Mouse (Mus musculus) left cerebral cortex, postnatal 36 days (tissue): ENCODE data around the gene Gdpd5. TPM values are rescaled to one million over a fixed set of nuclear protein-coding genes. Genes with fewer than 3 reads are reported as not detected.

Source experiments
- DNase-seq, 2 experiments: peaks; one replicate each; pipeline ENCODE4 v3.0.0; 2021 to 2022; ENCODE audit warnings: low spot score in 2 of 2, mixed read lengths in 1 of 2
- intact Hi-C: fragments of 180-260 bp; cut with DNase I; formaldehyde crosslinking; loops from one replicate; pipeline ENCODE4 v1.15.1; 2025
- total RNA-seq, 2 experiments: library from RNA; stranded (reverse); gene quantifications; 2 replicates each; pipeline ENCODE4 v1.2.3; 2021

Gdpd5 gene
- total RNA-seq, 2 experiments from 2014 or later: 32.2 to 44.9 TPM

- DNase-seq: peak; percentile 60
- intact Hi-C loops: no loop called here
These were observed 51.0 kb downstream of the Gdpd5 start for GRCm38 (mm10) chr7:99432248-99432647.

GRCm38 (mm10) chr7:99432863-99433262 is 51.6 kb downstream of the Gdpd5 start:
- DNase-seq: no peak
- intact Hi-C loops: no loop called here

DNA sequence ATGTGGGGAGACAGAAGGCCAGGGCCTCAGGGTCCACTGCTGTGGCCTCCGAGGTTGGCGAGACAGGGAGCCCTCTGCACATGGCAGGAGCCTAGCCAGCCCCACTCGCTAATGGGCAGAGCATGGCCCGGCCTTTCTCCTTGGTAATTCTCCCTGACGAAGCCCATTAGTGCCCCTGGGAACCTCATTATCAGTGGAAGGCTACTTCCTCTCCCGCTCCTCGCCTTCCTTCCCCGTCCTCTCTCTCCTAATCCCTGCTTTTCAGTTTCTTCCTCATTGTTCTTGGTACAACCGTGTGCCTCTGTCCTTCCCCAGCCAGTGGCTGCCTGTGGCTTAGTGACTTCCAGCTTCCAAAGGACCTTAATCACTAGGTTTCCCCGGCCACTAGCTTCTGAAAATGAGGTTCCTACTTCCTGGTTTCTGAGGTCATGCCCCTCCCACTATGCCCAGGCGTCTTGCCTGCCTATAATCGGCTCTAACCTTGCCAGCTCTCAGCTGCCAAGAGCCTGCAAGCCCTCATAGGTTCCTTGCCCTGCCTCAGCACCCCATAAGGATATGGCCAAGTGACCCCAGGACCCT is 53.5 kb downstream of the Gdpd5 start:
- no peak for DNase-seq
- intact Hi-C loops: no loop called here

GRCm38 (mm10) chr7:99436530-99436929 is 55.3 kb downstream of the Gdpd5 start:
- intact Hi-C loops: no loop called here

DNA sequence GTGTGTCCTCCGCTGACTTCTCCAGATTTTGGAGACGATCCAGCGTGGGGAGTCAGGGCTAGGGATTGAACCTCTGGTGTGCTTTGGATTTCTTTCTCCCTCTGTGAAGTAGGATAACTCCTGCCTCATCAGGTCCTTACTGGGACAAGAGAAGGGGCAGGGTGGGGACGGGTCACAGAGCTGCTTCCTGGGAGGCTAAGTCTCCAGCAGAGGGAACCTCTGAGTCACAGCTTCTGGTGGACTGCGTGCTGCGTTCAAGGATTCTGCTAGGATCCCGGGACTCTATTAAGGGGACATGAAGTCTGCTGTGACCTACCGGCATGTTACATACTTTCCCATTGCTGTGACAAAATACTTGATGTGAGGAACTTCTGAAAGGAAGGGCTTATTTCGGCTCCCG is 57.7 kb downstream of the Gdpd5 start:
- DNase-seq: no peak
- intact Hi-C loops: no loop called here

More at GRCm38 (mm10) chr7:99436530-99436929, 55.3 kb downstream of the Gdpd5 start:
- no peak for DNase-seq

DNA sequence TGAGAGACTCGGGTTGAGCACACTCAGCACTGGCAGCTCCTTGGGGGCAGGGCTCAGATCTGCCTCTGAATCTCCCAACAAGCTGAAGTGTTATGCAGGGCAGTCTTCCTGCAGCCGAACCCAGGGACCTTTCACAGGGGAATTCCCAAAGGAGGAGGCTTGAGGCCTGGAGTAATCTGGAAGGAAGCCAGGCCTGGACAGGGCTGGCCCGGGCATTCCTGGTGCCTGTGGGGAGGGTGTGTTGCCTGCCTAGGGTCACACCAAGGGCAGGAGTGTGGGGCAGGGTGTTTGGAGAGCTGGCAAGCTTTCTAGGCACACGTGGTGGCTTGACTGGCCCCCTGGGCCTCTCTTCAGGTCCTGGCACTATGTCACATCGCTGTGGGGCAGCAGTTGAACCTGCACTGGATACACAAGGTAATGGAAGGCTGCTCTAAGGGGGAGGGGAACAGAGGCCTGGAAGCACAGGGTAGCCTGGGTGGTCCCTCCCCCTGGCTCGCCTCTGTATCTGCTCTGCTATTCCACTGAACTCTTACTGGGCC is 60.4 kb downstream of the Gdpd5 start:
- no peak for DNase-seq
- intact Hi-C loops: no loop called here

DNA sequence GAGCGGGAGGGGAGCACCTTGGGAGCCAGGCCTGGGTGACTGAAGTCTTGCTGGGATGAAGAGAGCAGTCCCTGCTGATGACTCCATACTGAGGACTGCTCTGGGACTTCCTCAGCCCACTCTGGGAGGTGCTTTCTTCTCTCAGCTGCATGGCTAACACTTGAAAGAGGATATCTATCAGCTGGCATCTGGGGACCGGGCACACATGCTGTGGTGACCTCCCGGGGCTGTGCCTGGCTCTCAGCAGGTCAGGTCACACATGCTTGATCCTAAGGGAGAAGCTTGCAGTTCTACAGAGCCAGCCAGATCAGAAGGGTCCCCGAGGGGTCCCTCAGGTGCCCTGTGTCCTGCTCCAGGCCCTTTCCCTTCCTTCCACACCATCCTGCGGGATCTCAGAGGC is 62.0 kb downstream of the Gdpd5 start:
- no peak for DNase-seq
- intact Hi-C loops: no loop called here

DNA sequence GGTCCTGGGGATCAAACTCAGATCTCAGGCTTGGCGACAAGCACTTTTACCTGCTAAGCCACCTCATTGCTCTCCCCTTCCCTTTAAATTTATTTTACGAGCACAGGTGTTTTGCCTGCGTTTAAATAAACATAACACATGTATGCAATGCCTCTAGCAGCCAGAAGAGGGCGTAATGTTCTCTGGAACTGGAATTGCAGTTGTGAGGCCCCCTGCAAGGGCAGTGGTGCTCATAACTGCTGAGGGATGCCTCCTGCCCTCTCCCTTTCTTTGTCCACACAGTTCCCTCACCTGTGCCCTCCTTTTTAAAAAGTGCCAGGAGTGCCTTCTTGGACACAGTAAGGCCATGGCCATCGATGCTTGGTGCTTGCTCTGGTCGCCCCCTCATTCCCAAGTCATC is 62.8 kb downstream of the Gdpd5 start:
- no peak for DNase-seq
- intact Hi-C loops: no loop called here

DNA sequence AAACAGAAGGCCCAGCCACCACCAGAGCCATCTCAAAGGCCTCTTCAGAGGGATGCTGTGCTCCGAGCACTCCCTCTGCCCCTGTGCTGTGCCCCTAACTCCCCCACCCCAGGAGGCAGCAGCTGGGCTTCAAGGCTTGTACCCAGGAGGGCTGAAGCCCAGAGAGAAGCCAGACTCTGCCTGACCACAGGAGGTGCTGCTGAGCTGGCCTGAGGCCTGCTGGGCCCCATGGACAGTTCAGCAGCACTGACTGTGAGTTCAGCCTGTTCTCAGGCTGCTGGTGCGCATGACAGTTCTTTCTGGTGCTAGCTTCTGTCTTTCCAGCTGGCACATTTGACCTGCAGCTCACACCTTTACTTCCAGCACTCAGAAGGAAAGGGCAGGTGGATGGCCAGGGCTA is 64.6 kb downstream of the Gdpd5 start:
- DNase-seq: no peak
- intact Hi-C loops: no loop called here

- DNase-seq: no peak
- intact Hi-C loops: no loop called here
These were observed 66.1 kb downstream of the Gdpd5 start for GRCm38 (mm10) chr7:99447323-99447722.

GRCm38 (mm10) chr7:99448619-99449018 is 67.4 kb downstream of the Gdpd5 start:
- intact Hi-C loops: no loop called here
- DNase-seq: no peak

DNA sequence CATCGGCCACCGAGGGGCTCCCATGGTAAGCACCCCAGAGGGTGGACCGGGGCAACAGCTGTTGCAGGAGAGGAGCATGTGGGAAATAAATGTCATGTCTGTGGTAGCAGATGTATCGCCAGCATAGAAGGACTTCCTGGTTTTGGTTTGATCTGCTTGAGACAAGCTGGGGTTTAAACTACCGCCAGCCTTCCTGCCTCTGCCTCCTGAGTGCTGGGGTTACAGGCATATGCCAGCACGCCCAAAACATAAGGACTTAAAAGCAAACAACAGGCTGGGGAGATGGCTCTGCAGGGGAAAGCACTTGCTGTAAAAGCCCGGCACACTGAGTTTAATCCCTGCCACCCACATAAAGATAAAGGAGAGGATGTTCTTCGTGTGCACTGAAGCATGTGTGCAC is 67.8 kb downstream of the Gdpd5 start:
- intact Hi-C loops: no loop called here
- DNase-seq: no peak

DNA sequence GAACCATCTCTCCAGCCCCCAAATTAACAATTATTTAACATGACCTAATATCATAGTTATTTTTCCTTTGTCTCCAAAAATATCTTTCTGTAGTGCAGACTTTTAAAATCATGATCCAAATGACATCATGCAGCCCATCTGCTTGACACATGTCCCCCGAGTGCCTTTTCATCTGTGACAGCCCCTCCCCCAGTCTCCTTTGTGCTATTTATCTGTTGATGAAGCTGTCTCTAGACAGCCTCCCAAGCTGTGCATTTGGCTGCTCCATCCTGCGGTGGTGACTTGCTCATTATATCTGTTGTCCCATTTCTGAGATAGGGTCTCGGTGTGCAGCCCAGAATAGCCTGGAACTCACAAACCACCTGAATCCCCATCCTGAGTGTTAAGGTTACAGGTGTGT is 68.5 kb downstream of the Gdpd5 start:
- intact Hi-C loops: loop anchor here (1.0 kb wide), 1 partner anchor 74 kb away; no protein-coding TSS in a partner anchor
- DNase-seq: no peak

- DNase-seq: peak; percentile 45 to 58
- intact Hi-C loops: loop anchor here (1.0 kb wide), 1 partner anchor 75 kb away; no protein-coding TSS in a partner anchor
These were observed 69.5 kb downstream of the Gdpd5 start for GRCm38 (mm10) chr7:99450703-99451102.

DNA sequence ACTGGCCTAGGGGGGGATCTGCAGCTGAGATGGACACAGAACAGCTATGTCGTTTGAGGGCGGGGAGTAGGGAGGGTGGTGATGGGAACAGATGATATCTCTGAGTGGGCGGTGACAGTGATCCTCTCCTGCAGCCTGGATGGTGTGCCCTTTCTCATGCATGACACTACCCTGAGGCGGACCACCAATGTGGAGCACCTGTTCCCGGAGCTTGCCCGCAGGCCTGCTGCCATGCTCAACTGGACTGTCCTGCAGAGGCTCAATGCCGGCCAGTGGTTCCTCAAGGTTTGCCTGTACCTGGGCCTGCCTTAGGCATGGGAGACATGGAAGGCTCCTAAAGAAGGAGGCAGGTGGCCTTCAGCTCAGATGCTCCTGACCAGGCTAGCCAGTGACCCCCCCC is 71.6 kb downstream of the Gdpd5 start:
- no peak for DNase-seq
- intact Hi-C loops: no loop called here

GRCm38 (mm10) chr7:99454044-99454443 is 72.8 kb downstream of the Gdpd5 start:
- DNase-seq: no peak
- intact Hi-C loops: no loop called here

- intact Hi-C loops: no loop called here
- DNase-seq: peak; percentile 50 to 61
These were observed 77.6 kb downstream of the Gdpd5 start for GRCm38 (mm10) chr7:99458849-99459248.

DNA sequence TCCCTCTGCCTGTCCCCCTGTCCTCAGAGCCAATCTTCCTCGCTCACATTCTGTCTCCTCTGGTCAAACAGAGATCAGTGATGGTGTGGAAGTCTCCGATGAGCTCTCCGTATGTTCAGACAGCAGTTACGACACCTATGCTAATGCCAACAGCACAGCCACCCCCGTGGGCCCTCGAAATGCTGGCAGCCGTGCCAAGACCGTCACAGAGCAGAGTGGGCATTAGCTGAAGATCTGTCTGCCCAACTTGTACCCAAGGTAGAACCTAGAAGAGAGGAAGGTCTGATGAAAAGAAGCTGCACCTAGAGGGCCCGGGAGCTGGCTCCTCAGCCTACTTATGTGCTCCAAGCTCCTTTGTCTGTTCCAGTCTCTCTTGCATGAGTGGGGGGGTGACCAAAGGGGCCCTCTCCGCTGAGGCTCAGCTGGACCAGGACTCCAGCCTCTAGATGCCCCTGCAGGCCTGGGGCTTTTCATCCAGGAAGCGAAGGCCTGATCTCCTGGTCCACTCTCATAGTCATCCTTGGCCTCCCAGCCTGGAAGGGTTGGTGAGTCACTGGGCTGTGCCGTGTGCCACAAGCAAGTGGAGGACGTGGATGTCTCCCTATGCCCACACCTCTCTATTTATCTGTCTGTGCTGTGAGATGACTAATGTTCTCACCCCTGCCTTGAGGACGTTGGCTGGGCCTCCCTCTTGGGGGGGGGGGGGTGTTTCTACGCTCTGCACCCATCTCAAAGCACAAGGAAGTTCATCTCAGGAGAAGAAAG is 78.9 kb downstream of the Gdpd5 start:
- intact Hi-C loops: no loop called here
- DNase-seq: peak; percentile 39 to 45

DNA sequence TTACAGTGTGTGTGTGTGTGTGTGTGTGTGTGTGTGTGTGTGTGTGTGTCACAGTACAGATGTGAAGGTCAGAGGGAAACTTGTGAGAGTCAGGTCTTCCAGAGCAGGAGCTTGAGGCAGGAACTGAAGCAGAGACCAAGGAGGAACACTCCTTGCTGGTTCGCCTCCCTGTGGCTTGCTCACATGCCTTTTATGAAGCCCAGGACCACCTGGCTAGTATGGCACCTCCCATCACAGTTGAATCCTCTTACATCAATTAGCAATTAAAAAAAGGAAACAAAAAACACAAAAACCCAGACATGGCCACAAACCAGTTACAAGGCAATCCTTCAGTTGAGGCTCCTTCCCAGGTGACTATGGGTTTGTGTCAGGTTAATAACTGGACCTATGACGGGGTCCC is 81.9 kb downstream of the Gdpd5 start:
- no peak for DNase-seq
- intact Hi-C loops: no loop called here

GRCm38 (mm10) chr7:99465811-99466210 is 84.6 kb downstream of the Gdpd5 start, which contains the start of gene Klhl35:
TSS of gene Klhl35 (plus strand) at chr7:99466004.
- DNase-seq: peak in 1 of 2 experiments; percentile 43
- intact Hi-C loops: no loop called here

GRCm38 (mm10) chr7:99467916-99468282 is 86.7 kb downstream of the Gdpd5 start:
- DNase-seq: peak; percentile 39 to 41
- intact Hi-C loops: no loop called here
